Mouse (Mus musculus): ENCODE results near the gene Ccdc84.
"Not testable (repeated sequence)": the region's sequence is repeated elsewhere in the genome, so short reads cannot be mapped to it uniquely, and the experiment has no call there.

Ccdc84 gene

GRCm38 (mm10) chr9:44378153-44378730 is 40.1 kb downstream of the Ccdc84 start:
- in situ Hi-C loops (cut with MboI; ENCODE audit: low pct_unique_long_range_greater_than_20kb in 1 of 2, low sequenced_read_pairs in 2 of 2, unreplicated experiment in 1 of 2) = no loop called here

GRCm38 (mm10) chr9:44377335-44377734 is 41.0 kb downstream of the Ccdc84 start:
- in situ Hi-C loops (cut with MboI; ENCODE audit: low pct_unique_long_range_greater_than_20kb in 1 of 2, low sequenced_read_pairs in 2 of 2, unreplicated experiment in 1 of 2) = not testable (repeated sequence)

DNA sequence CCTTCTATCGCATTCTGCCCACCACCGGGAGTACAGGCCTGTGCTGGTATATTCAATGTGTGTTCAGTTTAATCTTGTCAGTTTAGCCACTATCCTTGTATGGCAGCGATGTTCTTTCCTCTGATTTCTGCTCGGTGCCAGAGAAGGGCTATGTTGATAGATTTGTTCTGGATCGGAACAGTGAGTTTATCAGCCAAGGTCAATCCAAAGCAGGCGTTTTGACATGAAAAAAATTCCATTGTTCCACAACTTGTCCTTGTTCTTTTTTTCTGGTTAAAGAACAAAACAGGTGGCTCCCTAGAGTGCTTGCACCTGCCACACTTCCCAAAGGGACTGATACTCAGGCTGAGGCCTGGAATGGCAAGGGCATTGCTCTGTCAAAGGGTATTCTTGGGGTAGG is 42.2 kb downstream of the Ccdc84 start:
- in situ Hi-C loops (cut with MboI; ENCODE audit: low pct_unique_long_range_greater_than_20kb in 1 of 2, low sequenced_read_pairs in 2 of 2, unreplicated experiment in 1 of 2) = no loop called here

DNA sequence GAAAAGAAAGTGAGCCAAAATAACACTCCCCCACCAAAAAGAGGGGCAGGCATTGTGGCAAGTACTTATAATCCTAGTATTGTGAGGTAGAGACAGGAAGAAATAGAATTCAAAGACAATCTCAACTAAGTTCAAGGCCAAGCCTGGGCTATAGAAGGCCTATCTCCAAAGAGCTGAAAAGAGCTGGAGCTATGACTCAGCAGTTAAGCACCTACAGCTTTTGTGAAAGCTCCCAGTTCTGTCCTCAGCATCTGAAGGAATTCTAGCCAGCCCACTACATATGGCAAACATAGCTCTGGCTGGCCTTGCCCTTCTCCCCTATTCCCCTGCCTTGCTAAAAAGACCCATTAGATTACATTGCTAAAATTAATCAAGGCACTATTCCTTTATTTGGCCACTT is 45.0 kb downstream of the Ccdc84 start:
- in situ Hi-C loops (cut with MboI; ENCODE audit: low pct_unique_long_range_greater_than_20kb in 1 of 2, low sequenced_read_pairs in 2 of 2, unreplicated experiment in 1 of 2) = no loop called here

DNA sequence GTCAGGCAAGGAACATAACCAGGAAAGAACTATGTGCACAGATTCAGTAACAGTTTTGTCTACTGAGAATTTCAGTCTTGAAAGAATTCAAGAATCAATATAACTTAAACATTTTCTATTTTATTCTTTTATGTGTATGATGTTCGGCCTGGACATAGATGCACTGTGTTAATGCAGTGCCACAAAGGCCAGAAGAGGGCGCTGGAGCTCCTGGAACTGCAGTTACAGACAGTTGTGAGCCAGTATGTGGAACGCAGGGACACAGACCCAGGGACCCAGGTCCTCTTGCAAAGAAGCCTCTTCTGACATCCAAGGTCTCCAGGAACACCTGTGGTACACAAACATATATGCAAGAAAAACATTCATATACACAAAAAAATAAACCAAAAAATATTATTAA is 53.9 kb downstream of the Ccdc84 start:
- in situ Hi-C loops (cut with MboI; ENCODE audit: low pct_unique_long_range_greater_than_20kb in 1 of 2, low sequenced_read_pairs in 2 of 2, unreplicated experiment in 1 of 2) = no loop called here

DNA sequence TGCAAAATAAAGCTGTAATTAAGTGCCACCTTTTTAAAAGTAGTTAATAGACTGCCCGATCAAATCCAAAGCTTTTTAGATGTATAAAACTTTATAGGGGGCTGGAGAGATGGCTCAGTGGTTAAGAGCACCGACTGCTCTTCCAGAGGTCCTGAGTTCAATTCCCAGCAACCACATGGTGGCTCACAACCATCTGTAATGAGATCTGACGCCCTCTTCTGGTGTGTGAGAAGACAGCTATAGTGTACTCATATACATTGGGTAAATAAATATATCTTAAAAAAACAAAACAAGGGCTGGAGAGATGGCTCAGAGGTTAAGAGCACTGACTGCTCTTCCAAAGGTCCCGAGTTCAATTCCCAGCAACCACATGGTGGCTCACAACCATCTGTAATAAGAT is 56.4 kb downstream of the Ccdc84 start:
- in situ Hi-C loops (cut with MboI; ENCODE audit: low pct_unique_long_range_greater_than_20kb in 1 of 2, low sequenced_read_pairs in 2 of 2, unreplicated experiment in 1 of 2) = not testable (repeated sequence)

- in situ Hi-C loops (cut with MboI; ENCODE audit: low pct_unique_long_range_greater_than_20kb in 1 of 2, low sequenced_read_pairs in 2 of 2, unreplicated experiment in 1 of 2) = no loop called here
Measured at GRCm38 (mm10) chr9:44361190-44361917, 57.0 kb downstream of the Ccdc84 start, which contains the start of gene Vps11. Gene Vps11 (minus strand): TSS chr9:44361670.

Data from mouse embryonic stem cell (cell line).